Mouse (Mus musculus) bone marrow, adult 2 months (tissue): ENCODE results near the gene Arhgef3.

Source experiments
- CTCF ChIP-seq: fragments of 200-500 bp; IDR thresholded peaks from 2 replicates; pipeline ENCODE4 v1.5.1; 2011; ENCODE audit warnings: low read length, control low read depth; ENCODE audit not compliant: control insufficient read depth, insufficient read depth
- POLR2A ChIP-seq: fragments of 200-500 bp; IDR thresholded peaks from 2 replicates; pipeline ENCODE4 v1.6.1; 2011; ENCODE audit warnings: low read depth, mild to moderate bottlenecking, control low read depth, low read length, borderline replicate concordance; ENCODE audit not compliant: control insufficient read depth

GRCm38 (mm10) chr14:27081536-27082275 is 33.0 kb upstream of the Arhgef3 start:
- no peak for TF ChIP-seq POLR2A
- TF ChIP-seq CTCF, result no peak
